Mouse (Mus musculus): ENCODE measurements at regions not wholly inside any gene's neighbourhood (a gene's known extent, or its start where the extent isn't known, plus 50 kb on each side); places are given as distances from the start of the nearest gene placed in this dataset.

DNA sequence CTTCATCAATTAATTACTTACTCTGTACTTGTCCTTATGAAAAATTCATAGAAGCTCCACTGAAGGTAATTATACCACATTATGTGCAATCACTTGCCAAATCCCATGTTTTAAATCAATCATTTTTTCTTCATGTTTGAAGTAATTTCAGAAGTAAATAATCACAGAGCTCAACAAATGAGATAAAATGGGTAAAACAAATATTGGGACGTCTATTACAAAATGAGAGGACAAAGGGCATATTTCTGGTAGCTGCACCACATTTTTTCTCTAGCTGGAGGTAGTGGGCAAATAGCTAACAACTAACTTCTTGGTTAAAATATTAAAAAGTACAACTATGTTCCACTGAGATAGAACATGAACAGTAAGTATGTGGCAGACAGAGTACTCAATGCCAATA is 681.3 kb upstream of the Pot1a start:
- DNase-seq (ENCODE audit: low read depth, low spot score): no peak

DNA sequence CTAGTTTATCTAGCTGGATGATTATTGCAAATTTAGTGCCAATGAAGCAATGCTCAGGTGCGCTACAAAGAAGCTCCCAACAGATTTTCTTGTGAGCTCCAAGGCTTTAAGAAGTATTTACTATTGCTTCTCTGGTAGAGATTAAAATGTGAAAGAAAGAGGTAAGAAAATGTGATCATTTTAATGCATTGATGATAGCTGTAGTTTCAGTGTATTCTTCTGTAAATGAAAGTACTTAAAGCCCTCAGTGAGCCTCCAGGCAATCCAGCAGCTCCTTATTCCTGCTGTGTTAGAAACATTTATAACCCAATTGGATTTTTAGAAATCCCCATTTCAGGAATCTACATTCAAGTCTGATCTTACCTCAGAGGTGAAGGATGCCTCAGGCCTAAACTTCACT is 675.4 kb upstream of the Pot1a start:
- DNase-seq (ENCODE audit: low read depth, low spot score): no peak

DNA sequence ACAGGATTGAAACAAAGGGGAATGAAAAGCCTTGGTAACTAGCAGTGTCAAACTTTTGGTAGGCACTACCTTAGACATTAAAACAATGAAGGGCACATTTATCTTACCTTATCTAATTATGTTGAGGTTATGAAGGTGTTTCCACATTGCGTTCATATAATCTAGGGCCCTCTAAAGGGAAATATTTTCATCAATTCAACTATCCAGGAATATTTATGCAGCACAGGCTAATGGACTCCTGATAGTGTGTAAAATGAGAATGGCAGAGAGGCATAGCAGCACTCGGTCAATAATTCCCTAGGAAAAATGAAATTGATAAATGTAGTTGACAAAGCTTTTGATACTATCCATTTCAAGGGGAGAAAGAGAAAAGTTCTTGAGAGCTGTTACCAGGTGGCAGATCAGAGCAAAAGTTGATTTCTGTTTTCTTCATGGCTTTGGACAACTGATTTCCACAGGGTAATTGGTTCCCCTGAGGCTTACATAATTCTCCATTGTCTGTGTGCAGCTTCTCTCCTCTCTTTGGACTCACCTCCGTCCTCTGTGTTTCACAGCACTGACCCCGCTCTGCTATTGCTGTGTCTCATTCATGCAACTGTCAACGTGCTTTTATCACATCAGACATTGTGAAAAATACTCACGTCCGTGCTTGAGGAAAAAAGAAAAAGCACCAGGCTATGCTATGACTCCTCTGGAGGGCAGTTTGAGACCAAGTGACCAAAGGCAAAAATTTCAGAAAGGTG is 632.3 kb upstream of the Pot1a start:
- no peak for DNase-seq (ENCODE audit: low read depth, low spot score)

DNA sequence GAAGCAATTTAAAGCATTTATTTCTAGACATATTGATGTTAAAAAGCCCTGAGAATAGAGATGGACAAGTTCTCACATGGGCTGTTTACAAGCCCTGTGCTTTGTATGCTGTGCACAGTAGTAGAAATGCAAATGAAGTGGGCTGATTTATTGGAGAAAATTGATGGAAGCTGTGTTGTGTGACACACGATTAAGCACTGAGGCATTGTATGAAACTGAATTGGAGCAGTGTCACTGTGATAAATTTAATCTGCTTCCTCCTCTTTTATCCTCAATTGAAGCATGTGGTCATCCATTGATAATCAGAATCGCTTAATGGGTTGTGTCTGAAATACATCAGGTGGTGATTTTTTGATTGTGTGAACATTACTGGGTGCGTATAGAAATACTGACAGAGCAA is 631.4 kb upstream of the Pot1a start:
- DNase-seq (ENCODE audit: low read depth, low spot score): peak; percentile 19
